Mouse (Mus musculus) kidney, embryonic 15.5 days (tissue): ENCODE measurements around the gene Gdf3. TPM values are rescaled to one million over a fixed set of nuclear protein-coding genes. Genes with fewer than 3 reads are reported as not detected.

ENCODE experiments used
- ATAC-seq: fragments of 200-750 bp; cut with Nextera tagmentation; replicated peaks from 2 replicates; pipeline ENCODE4 v1.8.0; 2017; ENCODE audit warnings: moderate TSS enrichment; ENCODE audit not compliant: low FRiP score
- H3K27ac ChIP-seq: fragments of 300-500 bp; sonication (generic); 2 replicates; pipeline ENCODE4 v1.5.1; 2015; ENCODE audit warnings: mild to moderate bottlenecking, inconsistent platforms
- H3K27me3 ChIP-seq: fragments of 300-500 bp; sonication (generic); 2 replicates; pipeline ENCODE4 v1.6.1; 2015; ENCODE audit warnings: inconsistent platforms
- H3K36me3 ChIP-seq: fragments of 300-500 bp; sonication (generic); 2 replicates; pipeline ENCODE4 v1.6.1; 2015; ENCODE audit warnings: inconsistent platforms
- H3K4me1 ChIP-seq: fragments of 300-500 bp; sonication (generic); 2 replicates; pipeline ENCODE4 v1.6.1; 2015; ENCODE audit warnings: inconsistent platforms
- H3K4me2 ChIP-seq: fragments of 300-500 bp; sonication (generic); 2 replicates; pipeline ENCODE4 v1.6.1; 2015; ENCODE audit warnings: moderate library complexity, mild to moderate bottlenecking, inconsistent platforms
- H3K4me3 ChIP-seq: fragments of 300-500 bp; sonication (generic); replicated peaks from 2 replicates; pipeline ENCODE4 v1.5.1; 2015; ENCODE audit warnings: mild to moderate bottlenecking, inconsistent platforms
- H3K9ac ChIP-seq: fragments of 300-500 bp; sonication (generic); 2 replicates; pipeline ENCODE4 v1.6.1; 2015; ENCODE audit warnings: mild to moderate bottlenecking, inconsistent platforms
- H3K9me3 ChIP-seq: fragments of 300-500 bp; sonication (generic); replicated peaks from 2 replicates; pipeline ENCODE4 v1.6.1; 2016; ENCODE audit warnings: inconsistent platforms
- WGBS: fragments of 180-500 bp; shearing (Covaris S2); methylation state at CpG from one replicate; pipeline ENCODE4 v1.1.7; 2015; ENCODE audit warnings: mixed read lengths; 5-methylcytosine and 5-hydroxymethylcytosine counted together
- polyA plus RNA-seq: library from polyadenylated mRNA; unstranded; fragments of >200 nt; fragmentation: Nextera tagmentation; extraction: Ambion mirVana; gene quantifications from 2 replicates; pipeline ENCODE4 v1.2.1, GENCODE M21; 2015

Gdf3 gene
- polyA plus RNA-seq, 1 experiment from 2014 or later = not detected

- H3K9me3 ChIP-seq = no peaks in the 10 kb centered on the region
- no peaks in the 10 kb centered on the region for H3K4me1 ChIP-seq
- WGBS = 6% methylated on average over 22 of the region's 22 CpGs
- peak within 1 kb of the TSS; percentile 72 for H3K4me2 ChIP-seq
- peak; percentile 93 for ATAC-seq
- peak within 1 kb of the TSS; percentile 47 for H3K9ac ChIP-seq
- H3K27ac ChIP-seq = peak within 1 kb of the TSS; percentile 75
- no peaks in the 10 kb centered on the region for H3K27me3 ChIP-seq
- no peaks in the 10 kb centered on the region for H3K36me3 ChIP-seq
- peak within 1 kb of the TSS; percentile 52 for H3K4me3 ChIP-seq
Observed at GRCm38 (mm10) chr6:122602242-122602991, 7.5 kb downstream of the Gdf3 start, which contains the start of gene Apobec1. Gene Apobec1, minus strand, starts transcription at chr6:122602444.

- no peak for ATAC-seq
- no peaks in the 10 kb centered on the region for H3K4me1 ChIP-seq
- peak overlapping the region; percentile 72 for H3K4me2 ChIP-seq
- H3K36me3 ChIP-seq = no peaks in the 10 kb centered on the region
- no peak overlapping the region for H3K27ac ChIP-seq
- H3K9ac ChIP-seq = no peak overlapping the region
- WGBS = 87% methylated on average over 3 of the region's 3 CpGs
- no peaks in the 10 kb centered on the region for H3K9me3 ChIP-seq
- peak overlapping the region; percentile 52 for H3K4me3 ChIP-seq
- no peaks in the 10 kb centered on the region for H3K27me3 ChIP-seq
Observed at GRCm38 (mm10) chr6:122601615-122602014, 8.3 kb downstream of the Gdf3 start.

- Histone ChIP-seq H3K27ac (no peak overlapping the region), H3K4me1 (no peaks in the 10 kb centered on the region), H3K27me3 (no peaks in the 10 kb centered on the region), H3K4me3 (no peak overlapping the region), H3K9ac (no peak overlapping the region), H3K4me2 (no peak overlapping the region), H3K9me3 (no peaks in the 10 kb centered on the region), H3K36me3 (no peaks in the 10 kb centered on the region)
- WGBS = 88% methylated on average over 4 of the region's 4 CpGs
- no peak for ATAC-seq
Observed at GRCm38 (mm10) chr6:122601031-122601430, 8.9 kb downstream of the Gdf3 start.

- Histone ChIP-seq H3K27me3 (no peaks in the 10 kb centered on the region), H3K4me1 (no peaks in the 10 kb centered on the region), H3K9ac (no peak overlapping the region), H3K4me2 (no peak overlapping the region), H3K27ac (no peak overlapping the region), H3K9me3 (no peaks in the 10 kb centered on the region), H3K36me3 (no peaks in the 10 kb centered on the region), H3K4me3 (no peak overlapping the region)
- ATAC-seq = no peak
- 86% methylated on average over 7 of the region's 7 CpGs for WGBS
Observed at GRCm38 (mm10) chr6:122600066-122600646, 9.7 kb downstream of the Gdf3 start.

- no peak overlapping the region for H3K9ac ChIP-seq
Observed at GRCm38 (mm10) chr6:122599054-122599737, 10.7 kb downstream of the Gdf3 start.

GRCm38 (mm10) chr6:122598436-122598835 is 11.5 kb downstream of the Gdf3 start:
- Histone ChIP-seq H3K27ac (no peak overlapping the region), H3K4me1 (no peaks in the 10 kb centered on the region), H3K9ac (no peak overlapping the region), H3K9me3 (no peaks in the 10 kb centered on the region), H3K36me3 (no peaks in the 10 kb centered on the region), H3K4me2 (no peak overlapping the region), H3K27me3 (no peaks in the 10 kb centered on the region), H3K4me3 (no peak overlapping the region)
- ATAC-seq = no peak
- WGBS = 90% methylated on average over 6 of the region's 6 CpGs

More at GRCm38 (mm10) chr6:122599054-122599737, 10.7 kb downstream of the Gdf3 start:
- Histone ChIP-seq H3K27ac (no peak overlapping the region), H3K9me3 (no peaks in the 10 kb centered on the region), H3K36me3 (no peaks in the 10 kb centered on the region), H3K4me2 (no peak overlapping the region), H3K4me1 (no peaks in the 10 kb centered on the region), H3K4me3 (no peak overlapping the region), H3K27me3 (no peaks in the 10 kb centered on the region)
- WGBS = 91% methylated on average over 9 of the region's 9 CpGs
- no peak for ATAC-seq

GRCm38 (mm10) chr6:122598014-122598413 is 11.9 kb downstream of the Gdf3 start:
- Histone ChIP-seq H3K36me3 (no peaks in the 10 kb centered on the region), H3K4me3 (no peak overlapping the region), H3K4me1 (no peaks in the 10 kb centered on the region), H3K9me3 (no peaks in the 10 kb centered on the region), H3K9ac (no peak overlapping the region), H3K27ac (no peak overlapping the region), H3K4me2 (no peak overlapping the region), H3K27me3 (no peaks in the 10 kb centered on the region)
- ATAC-seq = no peak
- WGBS = 96% methylated on average over 4 of the region's 4 CpGs

GRCm38 (mm10) chr6:122596608-122597007 is 13.3 kb downstream of the Gdf3 start:
- ATAC-seq = no peak
- Histone ChIP-seq H3K27ac (no peak overlapping the region), H3K36me3 (no peaks in the 10 kb centered on the region), H3K9ac (no peak overlapping the region), H3K4me3 (no peak overlapping the region), H3K27me3 (no peaks in the 10 kb centered on the region), H3K4me1 (no peaks in the 10 kb centered on the region), H3K4me2 (no peak overlapping the region), H3K9me3 (no peaks in the 10 kb centered on the region)
- WGBS = 80% methylated on average over 7 of the region's 7 CpGs

- Histone ChIP-seq H3K9me3 (no peaks in the 10 kb centered on the region), H3K4me3 (no peak overlapping the region), H3K27ac (no peak overlapping the region), H3K9ac (no peak overlapping the region), H3K4me1 (no peaks in the 10 kb centered on the region), H3K36me3 (no peaks in the 10 kb centered on the region), H3K27me3 (no peaks in the 10 kb centered on the region), H3K4me2 (no peak overlapping the region)
- peak; percentile 67; the same call in 1 of the 2 replicates for ATAC-seq
- 28% methylated on average over 7 of the region's 7 CpGs for WGBS
Observed at GRCm38 (mm10) chr6:122595637-122596036, 14.2 kb downstream of the Gdf3 start.

GRCm38 (mm10) chr6:122592905-122593304 is 17.0 kb downstream of the Gdf3 start:
- Histone ChIP-seq H3K4me2 (no peak overlapping the region), H3K4me3 (no peak overlapping the region), H3K9me3 (no peaks in the 10 kb centered on the region), H3K9ac (no peak overlapping the region), H3K27me3 (no peaks in the 10 kb centered on the region), H3K4me1 (no peaks in the 10 kb centered on the region), H3K36me3 (no peaks in the 10 kb centered on the region), H3K27ac (no peak overlapping the region)
- 97% methylated on average over 2 of the region's 2 CpGs for WGBS
- ATAC-seq = no peak

GRCm38 (mm10) chr6:122591027-122591758 is 18.7 kb downstream of the Gdf3 start:
- no peak for ATAC-seq
- Histone ChIP-seq H3K9ac (no peak overlapping the region), H3K27ac (no peak overlapping the region), H3K27me3 (no peaks in the 10 kb centered on the region), H3K4me1 (no peaks in the 10 kb centered on the region), H3K4me2 (no peak overlapping the region), H3K36me3 (no peaks in the 10 kb centered on the region), H3K9me3 (no peaks in the 10 kb centered on the region), H3K4me3 (no peak overlapping the region)
- 83% methylated on average over 13 of the region's 13 CpGs for WGBS

- WGBS = 92% methylated on average over 1 of the region's 1 CpGs
- Histone ChIP-seq H3K9me3 (no peaks in the 10 kb centered on the region), H3K4me3 (no peak overlapping the region), H3K9ac (no peak overlapping the region), H3K4me2 (no peak overlapping the region), H3K36me3 (no peaks in the 10 kb centered on the region), H3K27ac (no peak overlapping the region), H3K4me1 (no peaks in the 10 kb centered on the region), H3K27me3 (no peaks in the 10 kb centered on the region)
- ATAC-seq = no peak
Observed at GRCm38 (mm10) chr6:122579086-122579485, 30.8 kb downstream of the Gdf3 start.
